Mouse (Mus musculus) cerebellum, adult (tissue): ENCODE data around the gene Tbrg4.

Experiments
- ATAC-seq: cut with Nextera tagmentation; 2 replicates; pipeline ENCODE4 v1.9.2; 2017; ENCODE audit warnings: mild to moderate bottlenecking, moderate library complexity, mixed read lengths; ENCODE audit not compliant: insufficient number of reproducible peaks, low FRiP score, low TSS enrichment

Tbrg4 gene

DNA sequence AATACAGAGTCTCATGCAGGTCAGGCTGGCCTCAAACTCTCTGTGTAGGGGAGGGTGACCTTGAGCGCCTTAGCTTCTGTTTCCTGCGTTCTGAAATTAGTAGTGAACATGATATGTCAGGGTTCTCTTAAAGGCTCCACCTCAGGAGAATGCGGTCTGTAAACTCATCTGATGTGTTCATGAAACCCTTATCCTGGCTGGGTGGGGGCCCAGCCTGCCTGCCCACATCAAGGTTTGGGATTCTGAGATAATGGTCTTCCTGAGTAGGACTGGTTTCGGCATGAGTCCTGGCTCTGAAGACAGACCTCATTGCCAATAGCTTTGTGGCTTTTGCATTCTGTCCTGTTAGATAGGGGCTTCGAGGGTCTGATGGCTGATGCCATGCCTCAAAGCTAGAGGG, 30.5 kb downstream of the Tbrg4 start:
- no peak for ATAC-seq

DNA sequence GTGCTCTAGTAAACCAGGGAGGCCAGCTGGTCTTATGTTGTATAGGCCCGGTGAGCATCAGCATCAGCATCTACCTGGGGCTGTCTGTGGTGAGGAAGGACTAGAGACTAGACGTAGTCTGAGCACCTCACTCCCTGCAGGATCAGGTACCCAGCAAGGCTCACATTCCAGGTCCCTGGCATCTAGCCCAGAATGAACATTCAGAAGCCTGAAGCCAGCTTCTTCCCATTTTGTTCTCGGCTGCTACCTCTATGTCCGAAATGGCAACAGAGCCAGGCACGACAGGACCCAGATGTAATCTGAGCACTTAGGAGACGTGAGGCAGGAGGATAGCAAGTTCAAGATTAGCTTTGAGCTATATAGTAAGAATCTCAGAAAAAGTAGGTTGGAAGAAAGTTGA, 31.0 kb downstream of the Tbrg4 start:
- ATAC-seq: no peak

DNA sequence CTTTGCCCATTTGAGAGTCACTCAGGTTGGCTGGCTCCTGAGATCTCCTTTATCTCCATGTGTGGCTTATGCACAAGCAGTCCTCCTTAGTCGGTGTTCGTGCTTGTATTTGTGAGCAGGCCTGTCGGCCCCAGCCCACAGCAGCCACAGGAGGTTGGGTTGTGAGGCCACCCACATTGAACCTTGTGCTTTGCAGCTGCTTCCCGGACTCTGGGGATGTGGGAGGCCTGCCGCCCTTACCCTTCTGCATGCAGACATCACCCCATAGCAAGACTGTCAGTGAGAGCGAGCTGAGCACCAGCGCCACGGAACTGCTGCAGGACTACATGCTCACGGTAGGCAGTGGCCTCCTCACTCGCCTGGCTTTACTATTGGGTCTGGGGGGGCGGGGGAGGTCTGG, 32.5 kb downstream of the Tbrg4 start:
- no peak for ATAC-seq

DNA sequence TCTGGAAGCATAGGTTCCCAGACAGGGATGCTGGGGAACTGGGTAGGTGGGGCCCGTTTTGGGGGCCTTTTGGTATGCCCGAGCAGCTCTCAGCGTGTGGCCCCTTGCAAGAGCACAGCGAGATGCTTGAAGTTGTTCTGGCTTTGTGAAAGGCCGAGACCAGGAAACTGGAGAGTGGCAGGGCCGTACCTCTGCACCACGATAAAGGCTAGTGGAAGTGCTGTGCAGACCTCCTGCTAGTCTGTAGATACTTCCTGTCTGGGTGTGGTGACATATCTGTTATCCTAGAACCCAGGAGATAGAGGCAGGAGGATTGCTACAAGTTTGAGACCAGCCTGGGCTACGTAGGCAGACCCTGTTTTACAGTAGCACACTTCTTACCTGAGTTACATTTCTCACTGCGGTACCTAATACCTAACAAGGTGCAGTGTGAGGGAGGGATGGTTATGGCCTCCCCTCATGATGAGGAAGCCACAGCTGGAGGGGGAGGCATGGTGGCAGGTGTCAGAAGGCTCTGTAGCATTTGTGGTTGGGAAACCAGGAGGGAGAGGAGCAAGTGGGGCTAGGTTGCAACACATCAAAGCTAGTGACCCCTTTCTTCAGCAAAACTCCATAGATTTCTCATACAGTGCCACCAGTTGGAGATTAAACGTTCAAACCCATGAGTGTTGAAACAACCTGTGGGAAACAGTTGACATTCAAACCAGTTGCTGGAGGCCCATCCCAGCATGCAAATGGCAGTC, 34.8 kb downstream of the Tbrg4 start:
- ATAC-seq: no peak

DNA sequence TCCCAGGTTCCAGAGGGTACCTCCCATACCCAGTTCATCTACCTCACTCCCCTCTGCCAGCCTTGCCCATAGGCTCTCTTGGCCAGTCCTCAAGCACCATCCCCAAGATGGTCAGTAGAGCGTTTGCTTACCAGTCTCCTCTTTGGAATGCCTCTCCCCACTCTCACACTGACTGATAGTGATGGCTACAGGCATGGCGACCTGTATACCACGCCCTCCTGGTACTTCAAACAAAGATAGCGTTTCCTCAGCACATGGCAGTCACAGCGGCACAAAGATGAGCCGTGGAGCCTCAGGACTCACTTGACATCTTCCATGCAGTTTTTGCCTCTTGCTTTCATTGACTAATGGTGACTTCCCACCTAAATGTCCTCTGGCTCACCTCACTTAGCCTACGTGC, 36.0 kb downstream of the Tbrg4 start:
- no peak for ATAC-seq

DNA sequence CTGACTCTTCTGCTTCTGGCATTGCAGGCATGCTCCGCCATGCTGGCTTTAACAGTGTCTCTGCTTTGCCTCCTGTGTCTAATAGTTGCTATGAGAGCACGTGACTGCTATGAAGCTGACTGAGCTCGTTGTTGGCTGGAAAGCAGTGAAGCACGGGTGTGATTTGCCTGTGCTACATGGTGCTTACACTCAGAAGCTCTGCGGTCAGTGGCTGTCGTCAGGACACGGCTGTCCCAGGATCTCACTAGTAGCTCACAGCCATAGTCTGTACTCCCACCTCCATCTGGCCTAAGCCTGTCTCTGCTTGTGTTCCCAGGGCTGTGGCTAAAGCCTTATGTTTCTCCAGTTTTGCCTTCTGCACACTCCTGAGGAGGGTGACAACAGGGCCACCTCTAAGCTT, 37.6 kb downstream of the Tbrg4 start:
- no peak for ATAC-seq

DNA sequence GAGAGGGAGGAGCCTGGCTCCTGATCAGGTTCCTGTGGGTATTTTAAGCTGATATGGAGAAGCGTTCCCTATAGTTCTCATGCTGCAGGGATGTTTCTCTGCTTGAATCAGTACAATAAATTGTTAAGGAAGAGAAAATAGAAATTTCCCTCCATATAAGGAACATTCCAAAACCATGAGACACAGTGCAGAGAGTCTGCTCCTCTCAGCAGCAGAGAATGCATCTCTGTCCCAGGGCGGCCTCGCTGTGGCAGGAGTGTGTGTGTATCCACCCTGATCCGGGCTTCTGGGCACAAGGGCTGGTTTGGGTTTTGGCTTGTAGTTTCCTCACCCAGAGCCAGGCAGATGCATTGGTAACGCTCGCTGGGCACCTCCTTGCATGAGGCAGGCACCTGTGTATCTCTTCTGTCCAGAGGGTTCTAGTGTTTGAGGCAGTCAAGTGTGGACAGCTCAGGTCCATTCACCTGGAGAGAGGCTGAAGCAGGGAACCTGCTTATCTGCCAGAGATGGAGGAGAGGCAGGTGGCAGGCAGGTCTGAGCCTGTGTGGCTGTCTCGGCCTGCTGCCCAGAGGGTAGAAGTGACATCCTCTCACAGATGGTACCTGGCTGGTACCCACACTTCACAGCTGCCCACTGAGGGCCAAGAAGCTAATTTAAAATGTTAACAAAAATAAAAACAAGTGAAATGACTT, 38.5 kb downstream of the Tbrg4 start:
- peak; percentile 91 for ATAC-seq

DNA sequence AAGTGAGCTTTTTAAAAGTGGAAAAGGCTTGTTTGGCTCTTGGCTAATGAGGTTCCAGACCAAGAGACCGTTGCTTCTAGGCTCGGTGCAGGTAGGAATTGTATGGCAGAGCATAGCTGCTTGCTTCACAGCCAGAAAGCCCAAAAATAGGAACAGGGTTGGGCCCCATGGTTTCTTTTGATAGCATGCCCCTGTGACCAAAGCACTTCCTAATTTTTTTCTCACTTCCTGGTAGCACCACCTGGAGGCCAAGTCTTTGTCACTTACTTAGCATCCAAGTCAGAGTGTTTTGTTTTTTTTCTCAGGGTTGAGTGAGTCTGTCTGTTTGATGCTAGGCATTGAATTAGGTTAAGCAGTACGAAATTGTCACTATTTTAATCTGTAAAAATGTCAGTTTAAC, 39.2 kb downstream of the Tbrg4 start:
- ATAC-seq: no peak

DNA sequence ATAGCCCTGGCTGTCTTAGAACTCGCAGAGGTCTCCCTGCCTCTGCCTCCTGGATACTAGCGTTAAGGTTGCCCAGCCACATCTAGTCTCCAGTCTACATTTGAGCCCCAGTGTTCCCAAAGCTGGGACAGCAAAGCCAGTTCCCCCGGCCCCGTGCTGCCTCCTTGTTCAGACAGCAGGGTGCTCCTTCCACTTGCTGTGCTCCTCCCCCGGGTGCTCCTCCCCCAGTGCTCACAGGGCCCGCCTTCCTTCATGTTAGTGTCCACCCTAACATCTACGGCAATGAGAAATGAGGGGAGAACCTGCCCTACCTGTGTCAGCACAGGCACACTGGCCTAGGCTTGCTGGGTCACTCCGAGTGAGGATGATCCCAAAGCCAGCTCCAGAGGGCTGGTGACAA, 40.1 kb downstream of the Tbrg4 start:
- no peak for ATAC-seq

DNA sequence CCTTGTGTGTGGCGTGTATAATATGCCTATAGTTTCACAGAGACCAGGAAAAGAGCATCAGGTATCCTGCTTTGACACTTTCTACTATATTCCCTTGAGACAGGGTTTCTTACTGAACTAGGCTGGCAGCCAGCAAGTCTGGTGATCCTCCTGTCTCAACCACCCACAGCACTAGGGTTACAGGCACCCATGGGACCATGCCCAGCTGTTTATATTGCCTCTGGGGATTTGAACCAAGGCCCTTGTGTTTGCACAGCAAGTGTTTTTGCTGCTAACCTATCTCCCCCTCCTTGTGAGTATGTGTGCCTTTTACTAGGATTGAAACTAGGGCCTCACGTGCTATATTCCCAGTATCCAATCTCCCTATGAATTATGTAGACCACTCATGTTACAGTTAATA, 44.3 kb downstream of the Tbrg4 start:
- ATAC-seq: no peak

DNA sequence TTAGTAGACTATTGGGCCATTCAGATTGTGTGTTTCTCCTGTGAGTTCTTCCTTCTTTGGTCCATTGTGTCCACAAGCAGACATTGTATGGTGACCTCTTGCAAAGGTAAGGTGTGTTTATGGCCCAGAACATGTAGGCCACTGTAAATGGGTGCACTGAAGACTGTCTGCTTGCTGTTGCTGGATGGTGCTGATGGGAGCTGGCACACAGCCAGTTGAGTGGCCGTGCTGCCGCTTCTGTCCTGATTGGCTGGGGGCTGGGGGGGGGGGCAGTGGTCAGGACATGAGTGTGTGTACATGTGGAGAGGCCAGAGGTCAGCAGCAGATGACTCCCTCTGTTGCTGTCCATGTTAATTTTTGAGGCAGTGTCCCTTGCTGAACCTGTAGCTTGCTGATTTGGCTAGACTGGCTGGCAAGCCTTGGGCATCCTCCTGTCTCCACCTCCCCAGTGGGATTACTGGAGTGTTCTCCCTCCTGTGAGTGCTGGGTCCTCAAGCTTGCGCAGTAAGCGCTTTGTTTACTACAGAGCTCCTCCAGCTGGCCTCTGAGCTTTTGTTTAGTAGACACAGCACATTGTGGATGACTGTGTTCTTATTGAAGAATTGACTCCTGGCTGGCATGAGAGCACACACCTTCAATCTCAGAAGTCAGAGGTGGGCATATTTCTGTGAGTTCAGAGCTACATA, 45.7 kb downstream of the Tbrg4 start:
- no peak for ATAC-seq

DNA sequence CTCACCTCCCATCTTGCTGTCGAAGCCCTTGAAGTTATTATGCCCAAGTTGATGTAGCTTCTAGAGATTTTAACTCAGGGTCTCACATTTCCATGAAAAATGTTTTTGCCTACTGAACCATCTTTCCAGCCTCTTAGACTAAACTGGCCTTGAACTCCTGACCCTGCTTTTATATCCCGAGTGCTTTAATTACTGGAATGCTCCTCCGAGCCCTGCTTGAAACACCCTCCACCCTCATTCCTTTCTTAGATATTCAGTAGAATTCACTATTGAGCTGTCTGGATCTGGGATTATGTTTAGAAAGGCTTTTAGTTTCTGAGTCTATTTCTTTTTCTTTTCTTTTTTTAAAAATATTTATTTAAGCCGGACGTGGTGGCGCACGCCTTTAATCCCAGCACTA, 46.5 kb downstream of the Tbrg4 start:
- no peak for ATAC-seq

DNA sequence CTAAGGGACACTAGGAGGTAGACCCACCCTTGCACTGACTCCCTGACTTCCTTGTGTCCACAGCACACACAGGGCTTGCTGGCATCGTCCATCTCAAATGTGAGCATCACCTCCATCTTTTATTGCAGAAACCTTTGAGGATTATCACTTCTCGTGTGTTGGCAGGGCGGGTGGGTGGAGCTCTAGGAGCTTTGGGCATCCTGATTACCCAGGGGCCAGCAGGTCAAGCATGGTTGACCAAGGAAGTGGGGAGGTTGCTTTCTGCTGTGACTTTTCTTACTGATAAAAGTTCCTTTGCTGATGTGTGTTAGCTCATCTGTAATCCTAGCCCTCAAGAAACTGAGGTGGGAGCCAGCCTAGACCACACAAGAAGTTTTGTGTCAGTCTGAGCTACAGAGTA, 49.7 kb downstream of the Tbrg4 start:
- no peak for ATAC-seq

DNA sequence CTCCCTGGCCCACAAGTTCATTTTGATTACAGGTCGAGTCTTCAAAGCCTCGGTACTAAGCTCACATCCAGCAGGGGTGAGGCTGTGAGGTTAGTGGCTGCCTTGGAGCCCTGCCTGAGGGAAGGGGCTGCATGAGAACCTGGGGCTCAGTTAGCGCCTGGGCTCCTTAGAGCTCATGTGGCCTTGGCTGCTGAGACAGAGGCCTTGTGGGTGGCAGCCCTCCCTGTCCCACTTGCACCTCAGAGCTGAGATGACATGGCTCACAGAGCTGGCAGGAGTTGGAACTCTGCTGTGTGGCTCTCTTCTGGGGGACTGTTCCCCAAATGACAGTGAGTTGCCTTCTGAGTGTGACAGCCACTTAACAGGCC, 56.5 kb downstream of the Tbrg4 start:
- no peak for ATAC-seq

DNA sequence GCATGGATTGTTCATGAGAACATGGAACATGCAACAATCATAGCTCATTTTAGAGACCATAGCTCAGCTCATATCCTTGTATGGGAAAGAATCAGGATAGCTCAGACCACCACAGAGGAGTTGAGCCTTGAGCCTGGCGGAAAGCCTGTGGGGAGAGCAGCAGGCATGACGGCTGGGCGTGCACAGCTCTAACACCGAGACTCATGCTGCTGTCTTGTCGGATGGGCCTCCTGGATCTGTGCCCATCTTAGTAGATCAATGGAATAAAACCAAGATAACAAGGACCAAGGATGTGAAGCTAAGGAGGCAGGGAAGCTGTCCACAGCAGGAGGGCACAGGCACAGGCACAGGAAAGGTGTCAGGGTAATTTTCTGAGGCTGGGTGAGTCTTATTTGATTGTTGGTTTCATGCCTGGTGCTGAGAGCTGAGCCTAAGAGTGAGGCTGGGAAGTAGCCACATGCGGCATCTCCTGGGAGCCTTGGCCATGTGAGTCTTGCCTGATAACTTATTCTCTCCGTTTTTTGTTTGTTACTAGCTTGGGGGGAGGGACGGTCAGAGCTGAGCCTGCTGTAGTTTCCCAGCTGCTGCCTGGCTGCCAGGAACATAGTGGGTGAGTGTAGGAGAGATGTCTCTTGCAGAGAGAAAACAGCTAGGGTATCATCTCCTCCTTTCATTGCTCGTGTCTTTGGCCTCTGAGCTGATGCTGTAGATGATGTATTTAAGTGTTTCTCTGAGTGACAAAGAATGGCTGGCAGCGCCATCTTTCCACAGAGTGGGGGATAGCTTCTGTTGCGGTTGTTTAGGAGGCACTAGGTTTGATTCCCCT, 57.1 kb downstream of the Tbrg4 start:
- no peak for ATAC-seq

DNA sequence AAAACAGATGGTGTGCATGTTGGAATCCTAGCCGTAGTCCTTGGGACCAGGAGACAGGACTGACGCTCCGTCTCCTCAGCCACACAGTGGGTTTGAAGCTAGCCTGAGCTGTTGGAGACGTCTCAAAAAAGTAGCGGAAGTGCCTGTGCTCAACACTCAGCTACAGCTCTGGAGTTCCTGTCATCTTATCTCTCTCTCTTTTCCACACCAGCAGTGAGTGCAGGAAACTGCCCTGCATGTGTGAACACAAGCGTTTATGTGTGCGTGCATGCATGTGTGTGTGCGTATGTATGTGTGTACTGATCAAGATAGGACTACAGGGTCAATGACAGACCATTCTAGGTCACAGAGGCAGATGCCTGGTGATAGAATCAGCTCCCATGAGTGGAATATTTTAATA, 57.9 kb downstream of the Tbrg4 start:
- ATAC-seq: no peak

DNA sequence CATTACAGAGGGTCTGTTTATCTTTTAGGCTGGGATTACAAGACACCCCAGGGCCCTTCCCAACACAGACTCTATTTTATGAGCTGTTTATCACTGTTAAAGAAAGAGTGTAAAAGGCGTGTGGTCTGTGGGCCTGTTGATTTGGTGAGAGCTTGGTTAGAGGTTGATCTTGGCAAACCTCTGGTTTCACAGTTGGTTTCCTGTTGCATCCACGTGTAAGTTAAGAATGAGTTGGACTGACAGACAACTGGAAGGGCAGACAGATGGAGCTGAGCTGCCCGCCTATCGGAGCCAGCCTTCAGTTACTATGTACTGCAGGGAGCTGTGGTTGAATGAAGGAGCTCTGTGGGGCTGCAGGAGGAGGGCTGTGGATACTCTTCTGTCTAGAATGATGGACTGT, 59.4 kb downstream of the Tbrg4 start:
- ATAC-seq: no peak
